Mouse (Mus musculus) liver, adult 2 months (tissue): Measurements from ENCODE around the gene Jund. TPM values are rescaled to one million over a fixed set of nuclear protein-coding genes. Genes with fewer than 3 reads are reported as not detected.

Experiments used
- DNase-seq: peaks from one replicate; pipeline ENCODE4 v3.0.0-alpha.2; 2011; ENCODE audit warnings: low read depth, low spot score; ENCODE audit errors: extremely low read depth
- H3K27ac ChIP-seq: fragments of 200-500 bp; replicated peaks from 2 replicates; pipeline ENCODE4 v1.5.1; 2012; ENCODE audit warnings: low read depth, mild to moderate bottlenecking, control low read depth, inconsistent platforms, low read length; ENCODE audit not compliant: insufficient read depth
- H3K27me3 ChIP-seq: fragments of 200-500 bp; 2 replicates; pipeline ENCODE4 v1.6.1; 2012; ENCODE audit warnings: mild to moderate bottlenecking, moderate library complexity, low read length, inconsistent platforms; ENCODE audit not compliant: control insufficient read depth, insufficient read depth
- H3K36me3 ChIP-seq: fragments of 200-500 bp; 2 replicates; pipeline ENCODE4 v1.6.1; 2012; ENCODE audit warnings: low read length, inconsistent platforms; ENCODE audit not compliant: control insufficient read depth, insufficient read depth
- H3K4me1 ChIP-seq: fragments of 200-500 bp; 2 replicates; pipeline ENCODE4 v1.6.1; 2011; ENCODE audit warnings: low read length; ENCODE audit not compliant: control insufficient read depth, insufficient read depth
- H3K4me3 ChIP-seq: fragments of 200-500 bp; 2 replicates; pipeline ENCODE4 v1.5.1; 2011; ENCODE audit warnings: low read depth, mild to moderate bottlenecking, control low read depth, low read length, moderate library complexity; ENCODE audit not compliant: insufficient read depth
- H3K79me2 ChIP-seq: fragments of 200-500 bp; 2 replicates; pipeline ENCODE4 v1.6.1; 2012; ENCODE audit warnings: inconsistent platforms, mild to moderate bottlenecking, low read length, moderate library complexity; ENCODE audit not compliant: control insufficient read depth, insufficient read depth
- H3K9ac ChIP-seq: fragments of 200-500 bp; 2 replicates; pipeline ENCODE4 v1.6.1; 2012; ENCODE audit warnings: low read depth, mild to moderate bottlenecking, control low read depth, inconsistent platforms, low read length
- CTCF ChIP-seq: fragments of 200-500 bp; IDR thresholded peaks from 2 replicates; pipeline ENCODE4 v1.5.1; 2011; ENCODE audit warnings: low read depth, low read length, control low read depth
- POLR2A ChIP-seq: fragments of 200-500 bp; IDR thresholded peaks from 2 replicates; pipeline ENCODE4 v1.6.1; 2011; ENCODE audit warnings: low read length, control low read depth; ENCODE audit not compliant: insufficient read depth; ENCODE audit errors: extremely low read depth
- whole genome bisulfite sequencing: fragments of 180-500 bp; shearing (Covaris S2); methylation state at CpG from one replicate; pipeline ENCODE4 v1.1.7; 2018; 5-methylcytosine and 5-hydroxymethylcytosine counted together
- polyA plus RNA-seq: library from polyadenylated mRNA; depleted of rRNA; stranded (reverse); fragments of >200 nt; gene quantifications from 2 replicates; pipeline ENCODE4 v1.2.3, GENCODE M21; 2012
- total RNA-seq: library from RNA; depleted of rRNA; stranded (reverse); fragments of >200 nt; gene quantifications from 2 replicates; pipeline ENCODE4 v1.2.3, GENCODE M21; 2014

The Jund gene
- total and polyA plus RNA-seq, 2 experiments = 26.6 to 120 TPM

DNA sequence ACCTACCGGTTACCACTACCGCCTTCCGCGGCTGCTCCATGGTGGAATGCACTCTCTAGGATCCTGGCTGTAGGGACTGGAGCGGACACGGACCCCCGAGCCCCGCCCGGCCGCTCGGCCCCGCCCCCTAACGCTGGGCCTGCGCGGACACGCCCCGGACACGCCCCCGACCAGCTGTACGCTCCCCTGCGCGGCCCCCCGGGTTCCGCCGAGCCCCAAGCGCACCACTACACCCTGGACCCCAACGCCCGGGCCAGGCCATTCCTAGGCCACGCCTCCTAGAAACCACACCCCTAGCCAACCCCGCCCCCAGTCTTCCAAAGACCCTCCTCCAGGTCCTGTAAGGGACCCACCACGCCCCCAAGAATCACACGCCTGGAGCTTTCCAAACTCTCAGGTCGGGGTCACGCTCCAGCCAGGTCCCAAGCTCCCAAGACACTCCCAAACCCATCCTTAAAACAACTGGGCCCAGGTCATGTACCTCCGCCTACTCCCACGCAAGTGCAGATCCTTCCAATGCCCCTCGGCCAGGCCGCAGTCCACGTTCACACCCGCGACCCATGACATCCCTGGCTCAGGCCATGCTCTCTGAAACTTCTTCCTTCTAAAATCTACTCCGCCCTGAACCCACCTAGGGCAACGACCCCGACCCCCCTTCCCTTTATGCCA, 39.0 kb upstream of the Jund start:
- peak; percentile 74; the same call in 1 of the 2 replicates for TF ChIP-seq POLR2A
- no peak for TF ChIP-seq CTCF
- Histone ChIP-seq H3K27ac (peak overlapping the region; percentile 82), H3K79me2 (peaks cover 11% of the 10 kb centered on the region; the same call in 1 of the 2 replicates), H3K9ac (peak overlapping the region; percentile 95), H3K27me3 (no peaks in the 10 kb centered on the region), H3K36me3 (peaks cover 14% of the 10 kb centered on the region), H3K4me1 (peaks cover 14% of the 10 kb centered on the region), H3K4me3 (peak overlapping the region; percentile 90)
- peak; percentile 86 for DNase-seq
- 1% methylated on average over 44 of the region's 44 CpGs for WGBS

DNA sequence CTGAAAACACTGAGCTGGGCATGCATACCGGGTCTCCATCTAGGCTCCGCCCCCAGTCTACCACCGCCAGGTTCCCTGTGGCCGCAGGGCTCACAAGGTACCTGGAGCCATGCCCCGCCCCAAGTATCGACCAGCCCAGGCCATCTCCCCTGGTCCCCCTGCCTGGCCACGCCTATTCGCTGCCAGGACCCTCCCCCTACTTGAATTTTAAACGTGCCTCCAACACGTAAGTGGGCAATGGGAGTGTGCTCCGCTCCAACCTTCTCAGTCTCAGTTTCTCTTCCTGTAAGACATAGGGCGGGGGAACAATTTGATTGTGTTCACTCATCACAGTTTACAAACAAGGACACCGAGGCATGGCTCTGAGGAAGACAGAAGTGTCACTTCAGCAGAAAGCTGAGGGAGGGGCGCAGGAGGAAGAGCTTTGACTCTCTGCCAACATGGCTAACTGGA, 38.5 kb upstream of the Jund start, which contains the start of gene Pgpep1:
Pgpep1 (minus strand) TSS at position 116 of the 453 bp plus-strand sequence.
- peaks cover 10% of the 10 kb centered on the region for H3K36me3 ChIP-seq
- no peak for TF ChIP-seq POLR2A
- TF ChIP-seq CTCF = no peak
- H3K9ac ChIP-seq = peak within 1 kb of the TSS; percentile 95
- 6% methylated on average over 14 of the region's 14 CpGs for WGBS
- peak; percentile 66 for DNase-seq
- no peaks in the 10 kb centered on the region for H3K27me3 ChIP-seq
- H3K4me1 ChIP-seq = peaks cover 15% of the 10 kb centered on the region
- H3K79me2 ChIP-seq = peaks cover 9% of the 10 kb centered on the region; the same call in 1 of the 2 replicates
- H3K27ac ChIP-seq = peak within 1 kb of the TSS; percentile 82
- peak within 1 kb of the TSS; percentile 90 for H3K4me3 ChIP-seq

DNA sequence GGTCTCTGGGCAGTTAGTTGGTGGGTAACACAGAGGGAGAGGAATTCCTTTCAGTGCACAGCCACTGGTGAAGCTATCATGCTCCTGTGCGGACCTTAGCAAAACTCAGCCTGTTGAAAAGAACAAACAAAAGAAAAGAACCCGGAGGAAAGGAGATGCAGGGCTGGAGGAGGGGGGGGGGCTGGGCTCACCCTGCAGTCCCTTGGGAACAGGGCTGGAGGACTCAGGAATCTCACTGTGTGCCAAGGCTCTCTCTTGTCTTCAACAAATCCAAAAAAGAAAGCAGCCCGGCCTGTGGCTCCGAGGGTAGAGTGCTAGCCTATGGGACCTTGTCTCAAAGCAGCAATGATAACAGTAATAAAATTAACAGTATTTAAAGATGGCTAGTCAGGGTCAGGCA, 35.1 kb upstream of the Jund start:
- Histone ChIP-seq H3K4me1 (peaks cover 14% of the 10 kb centered on the region), H3K4me3 (no peak overlapping the region), H3K9ac (no peak overlapping the region), H3K79me2 (no peaks in the 10 kb centered on the region; the same call in 1 of the 2 replicates), H3K27me3 (no peaks in the 10 kb centered on the region), H3K27ac (no peak overlapping the region), H3K36me3 (no peaks in the 10 kb centered on the region)
- DNase-seq = no peak
- WGBS = 78% methylated on average over 4 of the region's 4 CpGs
- no peak for TF ChIP-seq CTCF
- TF ChIP-seq POLR2A = no peak

DNA sequence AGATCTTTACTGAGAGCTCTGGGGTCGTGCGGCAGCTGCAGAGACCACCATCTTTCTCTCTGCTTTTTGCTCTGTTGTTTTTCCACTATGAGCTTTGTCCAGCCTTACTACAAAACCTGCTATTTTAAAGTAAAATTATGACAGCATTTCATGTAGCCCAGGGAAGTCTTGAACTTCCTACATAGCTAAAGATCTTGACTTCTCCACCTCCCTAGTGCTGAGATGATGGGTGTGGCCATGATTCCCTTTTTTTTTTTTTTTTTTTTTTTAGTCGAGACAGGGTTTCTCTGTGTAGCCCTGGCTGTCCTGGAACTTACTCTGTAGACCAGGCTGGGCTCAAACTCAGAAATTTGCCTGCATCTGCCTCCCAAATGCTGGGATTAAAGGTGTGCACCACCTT, 34.1 kb upstream of the Jund start:
- DNase-seq = no peak
- 82% methylated on average over 3 of the region's 3 CpGs for WGBS
- no peaks in the 10 kb centered on the region for H3K79me2 ChIP-seq

DNA sequence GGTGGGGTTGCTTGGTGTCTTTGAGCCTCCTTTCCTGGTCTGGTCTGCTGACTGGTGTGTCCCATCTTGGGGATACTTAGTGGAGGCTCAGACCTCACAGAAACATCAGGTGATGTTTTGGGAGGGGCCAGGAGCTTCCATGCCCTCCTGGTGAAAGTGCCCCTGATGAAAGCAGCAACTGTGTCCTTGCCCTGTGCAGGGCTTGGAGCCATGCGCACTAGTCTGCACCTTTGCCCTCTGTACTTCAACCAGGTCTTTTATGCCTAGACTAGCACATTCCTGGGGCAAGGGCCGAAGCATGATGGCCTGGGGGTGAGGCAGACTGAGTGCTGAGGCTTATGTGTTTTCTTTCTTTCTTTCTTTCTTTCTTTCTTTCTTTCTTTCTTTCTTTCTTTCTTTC, 33.1 kb upstream of the Jund start:
- WGBS = 12% methylated on average over 2 of the region's 2 CpGs
- Histone ChIP-seq H3K4me1 (peaks cover 11% of the 10 kb centered on the region), H3K79me2 (no peaks in the 10 kb centered on the region), H3K9ac (no peak overlapping the region), H3K27me3 (no peaks in the 10 kb centered on the region), H3K27ac (peak overlapping the region; percentile 89), H3K4me3 (no peak overlapping the region), H3K36me3 (no peaks in the 10 kb centered on the region)
- TF ChIP-seq POLR2A (0 out of 2 replicates have a peak, but pooled peaks have one; percentile 8), CTCF (no peak)
- peak; percentile 97 for DNase-seq

More for the DNA sequence above, 34.1 kb upstream of the Jund start:
- Histone ChIP-seq H3K27me3 (no peaks in the 10 kb centered on the region), H3K4me1 (peaks cover 13% of the 10 kb centered on the region), H3K36me3 (no peaks in the 10 kb centered on the region), H3K4me3 (no peak overlapping the region), H3K27ac (no peak overlapping the region), H3K9ac (no peak overlapping the region)
- no peak for TF ChIP-seq CTCF
- no peak for TF ChIP-seq POLR2A

DNA sequence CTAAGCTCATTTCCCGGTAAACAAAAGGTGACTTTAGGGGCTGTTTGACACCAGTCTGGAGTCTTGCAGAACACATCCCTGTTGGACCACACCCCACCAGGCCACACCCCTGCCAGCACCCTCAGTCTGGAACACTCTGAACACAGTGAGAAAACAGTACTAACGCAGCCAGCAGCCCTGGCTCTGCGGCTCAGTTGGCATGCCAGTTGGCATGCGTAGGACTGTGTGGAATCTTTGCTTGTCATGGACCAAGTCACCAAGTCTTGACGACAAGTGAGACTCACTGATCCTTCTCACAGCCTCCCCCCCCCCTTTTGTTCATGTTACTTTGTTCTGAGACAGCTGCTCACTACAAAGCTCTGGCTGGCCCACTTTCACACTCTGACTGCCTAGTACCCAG, 31.7 kb upstream of the Jund start:
- H3K4me3 ChIP-seq = no peak overlapping the region
- H3K36me3 ChIP-seq = no peaks in the 10 kb centered on the region
- H3K27me3 ChIP-seq = no peaks in the 10 kb centered on the region
- peaks cover 11% of the 10 kb centered on the region for H3K4me1 ChIP-seq
- peak overlapping the region; percentile 83 for H3K27ac ChIP-seq
- H3K9ac ChIP-seq = no peak overlapping the region
- TF ChIP-seq CTCF (no peak), POLR2A (no peak)
- WGBS = 26% methylated on average over 5 of the region's 5 CpGs
- DNase-seq = peak; percentile 94
- no peaks in the 10 kb centered on the region for H3K79me2 ChIP-seq
